Mouse (Mus musculus): ENCODE results near the gene Gm49320.

GRCm38 (mm10) chr8:4252116-4252760 lies 13.6 kb downstream of the Gm49320 start:
- no peak for TF ChIP-seq CTCF (IDR thresholded peaks at IDR 0.05; ENCODE audit: control insufficient read depth, insufficient read depth, low read length)
- no peak for TF ChIP-seq POLR2A (IDR thresholded peaks at IDR 0.05; ENCODE audit: borderline replicate concordance, control insufficient read depth, low read depth, low read length)

All from bone marrow, adult 2 months (tissue).